Mouse (Mus musculus): ENCODE measurements around the gene Tnfsf13. TPM values are rescaled to one million over a fixed set of nuclear protein-coding genes. Genes with fewer than 3 reads are reported as not detected.
A peak's percentile ranks its signal among the peaks of the same experiment; 100 is the strongest.

Gene Tnfsf13
- polyA plus RNA-seq, 1 experiment from 2014 or later: 1.2 TPM

- H3K27ac ChIP-seq (ENCODE audit: low read length): peak overlapping the region; percentile 97
- H3K27me3 ChIP-seq (ENCODE audit: control insufficient read depth, insufficient read depth, low read depth, low read length): no peaks in the 10 kb centered on the region
- WGBS: 60% methylated on average over 13 of the region's 13 CpGs
- no peaks in the 10 kb centered on the region for H3K9me3 ChIP-seq (ENCODE audit: control insufficient read depth, low read length)
- peaks cover 13% of the 10 kb centered on the region for H3K4me1 ChIP-seq (replicated peaks; ENCODE audit: control insufficient read depth, insufficient read depth, low read length)
- peak overlapping the region; percentile 58 for H3K4me2 ChIP-seq (ENCODE audit: low read depth, low read length)
- H3K4me3 ChIP-seq (ENCODE audit: low read length): peak overlapping the region; percentile 69
- peak overlapping the region; percentile 76 for H3K9ac ChIP-seq (ENCODE audit: low read length)
- H3K36me3 ChIP-seq (ENCODE audit: control insufficient read depth, insufficient read depth, low read length): peaks cover 33% of the 10 kb centered on the region
- ATAC-seq (ENCODE audit: low read depth): no peak
These were observed 22.5 kb downstream of the Tnfsf13 start for GRCm38 (mm10) chr11:69662967-69663671.

- WGBS: under 1% methylated on average over 48 of the region's 48 CpGs
- Histone ChIP-seq H3K9ac (ENCODE audit: low read length) (peak within 1 kb of the TSS; percentile 76), H3K4me3 (ENCODE audit: low read length) (peak within 1 kb of the TSS; percentile 69), H3K27ac (ENCODE audit: low read length) (peak within 1 kb of the TSS; percentile 97), H3K4me1 (replicated peaks; ENCODE audit: control insufficient read depth, insufficient read depth, low read length) (peaks cover 13% of the 10 kb centered on the region), H3K36me3 (ENCODE audit: control insufficient read depth, insufficient read depth, low read length) (peaks cover 26% of the 10 kb centered on the region), H3K9me3 (ENCODE audit: control insufficient read depth, low read length) (no peaks in the 10 kb centered on the region), H3K4me2 (ENCODE audit: low read depth, low read length) (peak within 1 kb of the TSS; percentile 58), H3K27me3 (ENCODE audit: control insufficient read depth, insufficient read depth, low read depth, low read length) (no peaks in the 10 kb centered on the region)
- peak; percentile 97 for ATAC-seq (ENCODE audit: low read depth)
These were observed 23.2 kb downstream of the Tnfsf13 start, which contains the start of gene Mpdu1 for GRCm38 (mm10) chr11:69662213-69662966. Mpdu1 (minus strand) TSS chr11:69662642.

GRCm38 (mm10) chr11:69661221-69661881, 24.2 kb downstream of the Tnfsf13 start:
- peaks cover 25% of the 10 kb centered on the region for H3K36me3 ChIP-seq (ENCODE audit: control insufficient read depth, insufficient read depth, low read length)

GRCm38 (mm10) chr11:69657462-69657881, 28.1 kb downstream of the Tnfsf13 start:
- no peak for ATAC-seq (ENCODE audit: low read depth)
- Histone ChIP-seq H3K9ac (ENCODE audit: low read length) (no peak overlapping the region), H3K4me3 (ENCODE audit: low read length) (no peak overlapping the region), H3K4me2 (ENCODE audit: low read depth, low read length) (no peak overlapping the region), H3K9me3 (ENCODE audit: control insufficient read depth, low read length) (no peaks in the 10 kb centered on the region), H3K36me3 (ENCODE audit: control insufficient read depth, insufficient read depth, low read length) (peaks cover 21% of the 10 kb centered on the region), H3K27ac (ENCODE audit: low read length) (no peak overlapping the region), H3K4me1 (replicated peaks; ENCODE audit: control insufficient read depth, insufficient read depth, low read length) (peaks cover 19% of the 10 kb centered on the region), H3K27me3 (ENCODE audit: control insufficient read depth, insufficient read depth, low read depth, low read length) (no peaks in the 10 kb centered on the region)
- WGBS: 80% methylated on average over 15 of the region's 15 CpGs

More at GRCm38 (mm10) chr11:69661221-69661881, 24.2 kb downstream of the Tnfsf13 start:
- Histone ChIP-seq H3K4me1 (replicated peaks; ENCODE audit: control insufficient read depth, insufficient read depth, low read length) (peaks cover 13% of the 10 kb centered on the region), H3K9me3 (ENCODE audit: control insufficient read depth, low read length) (no peaks in the 10 kb centered on the region), H3K4me3 (ENCODE audit: low read length) (peak overlapping the region; percentile 69), H3K27me3 (ENCODE audit: control insufficient read depth, insufficient read depth, low read depth, low read length) (no peaks in the 10 kb centered on the region), H3K9ac (ENCODE audit: low read length) (peak overlapping the region; percentile 76), H3K27ac (ENCODE audit: low read length) (peak overlapping the region; percentile 97), H3K4me2 (ENCODE audit: low read depth, low read length) (peak overlapping the region; percentile 58)
- 60% methylated on average over 3 of the region's 3 CpGs for WGBS
- ATAC-seq (ENCODE audit: low read depth): no peak

- Histone ChIP-seq H3K9ac (ENCODE audit: low read length) (no peak overlapping the region), H3K9me3 (ENCODE audit: control insufficient read depth, low read length) (no peaks in the 10 kb centered on the region), H3K27me3 (ENCODE audit: control insufficient read depth, insufficient read depth, low read depth, low read length) (no peaks in the 10 kb centered on the region), H3K4me1 (replicated peaks; ENCODE audit: control insufficient read depth, insufficient read depth, low read length) (peaks cover 19% of the 10 kb centered on the region), H3K4me3 (ENCODE audit: low read length) (no peak overlapping the region), H3K4me2 (ENCODE audit: low read depth, low read length) (no peak overlapping the region), H3K36me3 (ENCODE audit: control insufficient read depth, insufficient read depth, low read length) (peaks cover 24% of the 10 kb centered on the region), H3K27ac (ENCODE audit: low read length) (no peak overlapping the region)
- no peak for ATAC-seq (ENCODE audit: low read depth)
- WGBS: 73% methylated on average over 10 of the region's 10 CpGs
These were observed 28.7 kb downstream of the Tnfsf13 start for GRCm38 (mm10) chr11:69656617-69657461.

GRCm38 (mm10) chr11:69656065-69656455, 29.5 kb downstream of the Tnfsf13 start:
- H3K27me3 ChIP-seq (ENCODE audit: control insufficient read depth, insufficient read depth, low read depth, low read length): no peaks in the 10 kb centered on the region
- no peaks in the 10 kb centered on the region for H3K9me3 ChIP-seq (ENCODE audit: control insufficient read depth, low read length)
- H3K27ac ChIP-seq (ENCODE audit: low read length): no peak overlapping the region
- 64% methylated on average over 5 of the region's 5 CpGs for WGBS
- no peak overlapping the region for H3K9ac ChIP-seq (ENCODE audit: low read length)
- no peak; the same call in 1 of the 2 replicates for ATAC-seq (ENCODE audit: low read depth)
- H3K36me3 ChIP-seq (ENCODE audit: control insufficient read depth, insufficient read depth, low read length): peaks cover 32% of the 10 kb centered on the region
- H3K4me3 ChIP-seq (ENCODE audit: low read length): no peak overlapping the region
- H3K4me2 ChIP-seq (ENCODE audit: low read depth, low read length): no peak overlapping the region
- peaks cover 12% of the 10 kb centered on the region for H3K4me1 ChIP-seq (replicated peaks; ENCODE audit: control insufficient read depth, insufficient read depth, low read length)

- Histone ChIP-seq H3K9ac (ENCODE audit: low read length) (no peak within 1 kb of the TSS; the same call in 1 of the 2 replicates), H3K27me3 (ENCODE audit: control insufficient read depth, insufficient read depth, low read depth, low read length) (no peaks in the 10 kb centered on the region), H3K4me3 (ENCODE audit: low read length) (no peak within 1 kb of the TSS), H3K27ac (ENCODE audit: low read length) (peak within 1 kb of the TSS; percentile 68), H3K9me3 (ENCODE audit: control insufficient read depth, low read length) (no peaks in the 10 kb centered on the region), H3K4me1 (replicated peaks; ENCODE audit: control insufficient read depth, insufficient read depth, low read length) (peaks cover 12% of the 10 kb centered on the region), H3K36me3 (ENCODE audit: control insufficient read depth, insufficient read depth, low read length) (peaks cover 37% of the 10 kb centered on the region), H3K4me2 (ENCODE audit: low read depth, low read length) (no peak within 1 kb of the TSS)
- peak; percentile 73 for ATAC-seq (ENCODE audit: low read depth)
- WGBS: 19% methylated on average over 34 of the region's 34 CpGs
These were observed 30.1 kb downstream of the Tnfsf13 start, which contains the start of gene Sox15 for GRCm38 (mm10) chr11:69655264-69656064. Sox15 (plus strand) TSS chr11:69655314.

GRCm38 (mm10) chr11:69654760-69655159, 30.8 kb downstream of the Tnfsf13 start:
- Histone ChIP-seq H3K9me3 (ENCODE audit: control insufficient read depth, low read length) (no peaks in the 10 kb centered on the region), H3K4me3 (ENCODE audit: low read length) (no peak overlapping the region), H3K27me3 (ENCODE audit: control insufficient read depth, insufficient read depth, low read depth, low read length) (no peaks in the 10 kb centered on the region), H3K9ac (ENCODE audit: low read length) (no peak overlapping the region; the same call in 1 of the 2 replicates), H3K27ac (ENCODE audit: low read length) (peak overlapping the region; percentile 68), H3K4me1 (replicated peaks; ENCODE audit: control insufficient read depth, insufficient read depth, low read length) (peaks cover 12% of the 10 kb centered on the region), H3K4me2 (ENCODE audit: low read depth, low read length) (no peak overlapping the region), H3K36me3 (ENCODE audit: control insufficient read depth, insufficient read depth, low read length) (peaks cover 42% of the 10 kb centered on the region)
- 36% methylated on average over 9 of the region's 9 CpGs for WGBS
- peak; percentile 53 for ATAC-seq (ENCODE audit: low read depth)

Measured in lung, embryonic 16.5 days (tissue).